Mouse (Mus musculus) midbrain, embryonic 11.5 days (tissue): ENCODE measurements at regions not wholly inside any gene's neighbourhood (a gene's known extent, or its start where the extent isn't known, plus 50 kb on each side); places are given as distances from the start of the nearest gene placed in this dataset.

Experiments used
- ATAC-seq: fragments of 200-750 bp; cut with Nextera tagmentation; 2 replicates; pipeline ENCODE4 v1.8.0; 2017; ENCODE audit warnings: moderate TSS enrichment, moderate library complexity; ENCODE audit not compliant: low FRiP score
- DNase-seq: peaks from one replicate; pipeline ENCODE4 v3.0.0; 2015; ENCODE audit warnings: low spot score; ENCODE audit errors: missing footprints
- H3K27ac ChIP-seq: fragments of 300-500 bp; sonication (generic); 2 replicates; pipeline ENCODE4 v1.5.1; 2014; ENCODE audit warnings: low read depth, low read length
- H3K27me3 ChIP-seq: fragments of 300-500 bp; sonication (generic); 2 replicates; pipeline ENCODE4 v1.6.1; 2014; ENCODE audit warnings: mild to moderate bottlenecking, low read length, moderate library complexity, mixed read lengths; ENCODE audit not compliant: control insufficient read depth, insufficient read depth
- H3K36me3 ChIP-seq: fragments of 300-500 bp; sonication (generic); 2 replicates; pipeline ENCODE4 v1.6.1; 2014; ENCODE audit warnings: mild to moderate bottlenecking, low read length, moderate library complexity, mixed read lengths; ENCODE audit not compliant: control insufficient read depth, insufficient read depth
- H3K4me1 ChIP-seq: fragments of 300-500 bp; sonication (generic); 2 replicates; pipeline ENCODE4 v1.6.1; 2014; ENCODE audit warnings: low read length; ENCODE audit not compliant: control insufficient read depth, insufficient read depth
- H3K4me2 ChIP-seq: fragments of 300-500 bp; sonication (generic); 2 replicates; pipeline ENCODE4 v1.6.1; 2014; ENCODE audit warnings: mild to moderate bottlenecking, moderate library complexity
- H3K4me3 ChIP-seq: fragments of 300-500 bp; sonication (generic); 2 replicates; pipeline ENCODE4 v1.5.1; 2014; ENCODE audit warnings: low read depth, low read length
- H3K9ac ChIP-seq: fragments of 300-500 bp; sonication (generic); 2 replicates; pipeline ENCODE4 v1.6.1; 2014; ENCODE audit warnings: low read length
- H3K9me3 ChIP-seq: fragments of 300-500 bp; sonication (generic); 2 replicates; pipeline ENCODE4 v1.6.1; 2016; ENCODE audit warnings: low read length; ENCODE audit not compliant: control insufficient read depth
- WGBS: fragments of 180-500 bp; shearing (Covaris S2); extraction: QIAGEN DNeasy Blood & Tissue Kit; methylation state at CpG from one replicate; pipeline ENCODE4 v1.1.7; 2014; 5-methylcytosine and 5-hydroxymethylcytosine counted together

DNA sequence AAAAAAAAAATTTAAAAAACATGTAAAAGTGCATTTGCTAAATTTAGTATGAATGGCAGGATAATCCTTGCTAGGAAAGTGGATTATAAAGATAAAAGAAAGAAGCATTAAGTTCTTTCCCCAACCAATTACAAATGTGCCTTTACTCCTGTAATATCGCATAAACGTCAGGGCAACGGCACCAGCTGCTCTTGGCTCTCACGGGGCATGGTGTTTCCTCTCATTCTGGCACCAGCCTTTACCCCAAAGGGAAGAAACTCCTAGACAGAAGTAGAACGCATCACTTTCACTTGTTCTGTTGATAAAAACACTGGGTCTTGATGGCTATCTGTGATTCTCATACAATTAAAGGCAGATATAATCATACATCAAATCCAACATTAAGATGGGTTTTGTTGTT, 288.7 kb upstream of the Plscr5 start:
- no peak overlapping the region for H3K27ac ChIP-seq
- ATAC-seq (no peak), DNase-seq (no peak)
- H3K4me2 ChIP-seq = no peak overlapping the region
- no peak overlapping the region for H3K4me3 ChIP-seq
- no peaks in the 10 kb centered on the region for H3K36me3 ChIP-seq
- 75% methylated on average over 5 of the region's 5 CpGs for WGBS
- H3K9me3 ChIP-seq = no peaks in the 10 kb centered on the region
- H3K9ac ChIP-seq = no peak overlapping the region
- H3K4me1 ChIP-seq = no peaks in the 10 kb centered on the region
- H3K27me3 ChIP-seq = no peaks in the 10 kb centered on the region

DNA sequence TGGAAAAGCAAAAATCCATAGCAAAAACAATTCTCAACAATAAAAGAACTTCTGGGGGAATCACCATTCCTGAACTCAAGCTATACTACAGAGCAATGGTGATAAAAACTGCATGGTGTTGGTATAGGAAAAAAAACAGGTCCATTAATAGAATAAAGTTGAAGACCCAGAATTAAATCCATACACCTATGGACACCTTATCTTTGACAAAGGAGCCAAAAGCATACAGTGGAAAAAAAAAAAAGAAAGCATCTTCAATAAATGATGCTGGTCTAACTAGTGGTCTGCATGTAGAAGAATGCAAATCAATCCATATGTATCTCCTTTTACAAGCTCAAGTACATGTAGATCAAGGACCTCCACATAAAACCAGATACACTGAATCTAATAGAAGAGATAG, 291.8 kb upstream of the Plscr5 start:
- no peak overlapping the region for H3K4me3 ChIP-seq
- ATAC-seq (no peak), DNase-seq (no peak)
- H3K4me1 ChIP-seq = no peaks in the 10 kb centered on the region
- H3K9me3 ChIP-seq = no peaks in the 10 kb centered on the region
- no peaks in the 10 kb centered on the region for H3K27me3 ChIP-seq
- no peak overlapping the region for H3K4me2 ChIP-seq
- H3K36me3 ChIP-seq = no peaks in the 10 kb centered on the region
- no peak overlapping the region for H3K27ac ChIP-seq
- H3K9ac ChIP-seq = no peak overlapping the region

DNA sequence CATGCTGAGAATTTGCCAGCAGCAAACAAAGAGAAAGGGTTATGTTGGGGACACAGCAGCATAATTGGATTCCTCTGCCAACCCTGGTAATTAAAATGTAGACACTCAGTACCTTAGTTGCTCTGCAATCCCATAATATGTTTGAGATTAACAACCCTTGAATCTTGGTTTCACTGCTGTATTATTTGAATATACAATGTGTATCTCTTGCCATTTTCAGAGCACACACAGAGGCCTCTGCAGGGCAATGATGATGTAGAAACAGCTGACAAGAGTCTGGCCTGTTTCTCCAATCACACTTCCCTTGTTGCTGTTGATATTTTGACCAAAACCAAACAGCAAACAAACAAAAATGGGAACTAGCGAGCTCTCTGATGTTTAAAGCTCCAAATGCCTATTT, 315.9 kb upstream of the Plscr5 start:
- 83% methylated on average over 1 of the region's 1 CpGs for WGBS
- Histone ChIP-seq H3K27me3 (no peaks in the 10 kb centered on the region), H3K27ac (no peak overlapping the region), H3K4me2 (no peak overlapping the region), H3K9me3 (no peaks in the 10 kb centered on the region), H3K4me3 (no peak overlapping the region), H3K36me3 (no peaks in the 10 kb centered on the region), H3K4me1 (no peaks in the 10 kb centered on the region), H3K9ac (no peak overlapping the region)
- ATAC-seq (no peak), DNase-seq (no peak)

DNA sequence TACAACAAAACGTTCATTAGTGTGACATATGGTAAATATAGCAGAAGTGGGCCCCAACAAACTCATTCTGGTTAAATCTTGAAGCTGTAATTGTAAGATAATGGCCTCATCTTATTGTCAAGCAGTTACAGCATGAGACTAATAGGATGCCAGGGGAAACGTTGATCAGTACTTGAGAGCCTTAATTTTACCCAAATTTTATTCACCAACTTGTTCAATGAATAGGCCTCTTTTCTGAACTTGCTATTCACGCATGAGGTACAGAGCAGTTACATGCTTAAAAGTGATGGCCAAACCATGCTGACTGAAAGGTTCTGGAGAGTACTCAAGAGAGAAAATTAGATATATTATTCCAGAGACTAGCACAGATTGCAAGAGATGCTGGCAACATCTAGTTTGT, 361.2 kb upstream of the Plscr5 start:
- WGBS = 61% methylated on average over 3 of the region's 3 CpGs
- peak; percentile 68 for DNase-seq
- H3K27ac ChIP-seq = no peak overlapping the region
- H3K9me3 ChIP-seq = no peaks in the 10 kb centered on the region
- ATAC-seq = no peak
- H3K4me3 ChIP-seq = no peak overlapping the region
- no peak overlapping the region for H3K4me2 ChIP-seq
- no peaks in the 10 kb centered on the region for H3K27me3 ChIP-seq
- no peaks in the 10 kb centered on the region for H3K36me3 ChIP-seq
- H3K4me1 ChIP-seq = no peaks in the 10 kb centered on the region
- H3K9ac ChIP-seq = no peak overlapping the region

DNA sequence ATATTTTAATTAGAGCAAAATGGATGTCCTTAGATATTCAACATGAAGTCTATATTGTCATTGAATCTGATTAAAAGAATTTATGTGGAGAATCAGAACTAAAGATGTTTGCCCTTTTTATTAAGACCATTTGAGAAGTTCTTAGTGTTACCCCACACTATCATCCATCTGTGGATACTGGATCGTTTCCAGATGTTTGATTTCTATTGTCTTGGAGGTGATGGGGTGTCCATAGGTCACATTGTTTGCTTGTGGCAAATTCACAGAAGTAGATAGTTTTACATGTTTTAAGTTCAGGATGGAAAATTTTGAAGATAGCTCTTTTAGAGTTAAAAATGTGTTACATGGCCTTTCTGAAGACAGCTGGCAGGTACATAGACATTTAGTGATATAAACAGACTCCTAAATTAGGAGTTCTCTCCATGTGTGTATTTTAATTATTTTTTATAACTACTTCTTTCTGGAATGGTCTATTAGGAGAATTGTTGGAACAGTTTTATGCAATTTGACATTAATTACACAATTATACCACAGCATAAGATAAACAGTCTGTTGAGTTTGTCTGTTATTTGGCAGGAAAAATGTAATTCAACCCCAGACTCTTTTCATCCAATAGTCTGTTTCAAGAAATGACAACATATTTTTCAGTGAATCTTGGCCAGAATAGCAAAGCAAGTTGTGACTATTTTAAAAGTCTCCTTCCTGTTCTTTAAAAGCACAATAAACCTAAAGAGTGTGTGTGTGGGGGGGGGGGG, 368.8 kb upstream of the Plscr5 start:
- no peak overlapping the region for H3K27ac ChIP-seq
- DNase-seq (no peak), ATAC-seq (no peak)
- H3K9ac ChIP-seq = no peak overlapping the region
- no peaks in the 10 kb centered on the region for H3K9me3 ChIP-seq
- H3K4me1 ChIP-seq = no peaks in the 10 kb centered on the region
- no peak overlapping the region for H3K4me2 ChIP-seq
- no peaks in the 10 kb centered on the region for H3K27me3 ChIP-seq
- H3K4me3 ChIP-seq = no peak overlapping the region
- H3K36me3 ChIP-seq = no peaks in the 10 kb centered on the region
- 92% methylated on average over 1 of the region's 1 CpGs for WGBS

DNA sequence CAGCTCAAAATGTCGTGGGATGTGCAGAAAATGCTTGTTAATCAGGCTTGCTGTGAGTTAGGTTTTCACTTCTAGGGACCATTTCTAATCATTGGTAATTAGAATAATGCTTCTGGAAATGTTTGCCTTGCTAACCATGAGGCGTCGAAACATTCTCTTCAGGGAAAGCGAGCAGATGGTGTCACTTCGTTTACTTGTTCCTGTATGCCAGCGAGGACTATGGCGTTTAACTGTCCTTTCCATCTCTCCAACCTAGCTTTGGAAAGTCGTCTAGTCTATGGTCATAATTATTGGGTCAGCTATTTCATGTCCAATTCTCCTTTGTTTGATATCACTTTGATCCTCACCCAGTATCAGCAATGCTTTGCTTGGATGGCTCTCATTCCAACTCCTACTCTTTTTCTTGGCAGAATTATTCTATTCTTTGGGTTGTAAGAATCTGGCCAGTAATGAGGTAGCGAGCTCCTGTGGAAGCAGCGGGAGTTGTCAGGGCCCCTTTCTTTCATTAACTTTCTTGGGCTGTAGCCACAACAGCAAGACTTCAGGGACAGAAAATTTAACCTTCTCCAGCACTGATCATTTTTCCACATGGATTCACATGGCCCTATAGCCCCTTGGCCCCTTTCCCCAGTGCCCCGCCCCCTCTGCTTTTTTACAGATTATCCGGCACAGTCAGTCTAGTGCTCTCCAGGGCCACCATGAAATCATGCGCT, 374.0 kb upstream of the Plscr5 start:
- DNase-seq (no peak), ATAC-seq (peak; percentile 62; the same call in 1 of the 2 replicates)
- no peak overlapping the region for H3K4me2 ChIP-seq
- WGBS = 73% methylated on average over 13 of the region's 13 CpGs
- no peaks in the 10 kb centered on the region for H3K27me3 ChIP-seq
- H3K9me3 ChIP-seq = no peaks in the 10 kb centered on the region
- H3K4me1 ChIP-seq = no peaks in the 10 kb centered on the region
- no peak overlapping the region for H3K4me3 ChIP-seq
- H3K27ac ChIP-seq = no peak overlapping the region
- H3K9ac ChIP-seq = no peak overlapping the region
- H3K36me3 ChIP-seq = no peaks in the 10 kb centered on the region

DNA sequence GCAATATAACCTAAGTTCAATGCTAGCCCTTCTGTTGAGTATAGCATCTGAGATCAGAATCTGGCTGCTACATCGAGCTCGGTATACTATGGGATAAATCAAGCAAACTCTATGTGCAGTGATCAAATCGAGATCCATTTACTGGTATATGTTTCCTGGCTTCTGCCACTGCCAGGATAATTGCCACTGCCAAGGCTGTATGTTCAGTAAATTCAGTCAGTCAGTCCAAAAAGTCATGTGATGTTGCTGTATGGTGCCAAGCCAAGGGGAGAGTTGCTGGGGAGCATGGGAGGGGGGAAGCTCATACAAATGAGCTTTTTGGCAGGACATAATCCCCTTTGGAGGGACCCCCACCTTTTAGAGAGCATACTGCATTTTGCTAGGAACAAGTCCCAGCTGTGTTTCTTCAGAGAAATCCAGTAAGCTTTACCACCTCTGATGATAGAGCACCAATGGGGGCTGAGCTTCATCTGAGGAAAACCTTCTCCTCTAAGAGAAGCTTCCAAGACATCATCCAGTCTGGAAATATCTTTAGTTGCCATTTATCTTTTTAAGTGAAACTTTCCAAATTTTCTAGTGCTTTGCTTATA, 389.3 kb upstream of the Plscr5 start:
- no peak overlapping the region for H3K4me3 ChIP-seq
- H3K4me2 ChIP-seq = no peak overlapping the region
- H3K27me3 ChIP-seq = no peaks in the 10 kb centered on the region
- no peak for ATAC-seq
- no peaks in the 10 kb centered on the region for H3K36me3 ChIP-seq
- H3K27ac ChIP-seq = no peak overlapping the region
- no peak overlapping the region for H3K9ac ChIP-seq
- H3K4me1 ChIP-seq = no peaks in the 10 kb centered on the region
- no peak for DNase-seq
- 86% methylated on average over 3 of the region's 3 CpGs for WGBS
- H3K9me3 ChIP-seq = no peaks in the 10 kb centered on the region

DNA sequence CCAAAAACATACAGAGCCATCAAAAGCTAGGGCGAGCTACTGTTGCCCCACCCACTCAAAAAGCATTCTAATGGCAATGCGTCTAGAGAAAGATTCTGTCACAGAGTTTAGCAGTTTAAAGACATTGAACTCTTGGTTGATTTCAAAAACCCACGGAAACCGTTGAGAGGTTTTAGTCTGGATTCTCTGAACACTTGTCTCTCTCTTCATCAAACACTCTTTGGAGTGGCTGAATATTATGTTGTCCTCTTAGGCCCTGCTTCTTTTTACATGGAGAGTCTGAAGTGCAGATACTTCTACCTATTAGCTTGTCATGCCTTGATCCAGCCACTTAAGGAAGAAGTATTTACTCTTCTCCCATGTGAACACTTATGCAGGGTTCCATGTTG, 393.9 kb upstream of the Plscr5 start:
- DNase-seq (no peak), ATAC-seq (no peak)
- no peak overlapping the region for H3K9ac ChIP-seq
- no peaks in the 10 kb centered on the region for H3K36me3 ChIP-seq
- 93% methylated on average over 4 of the region's 4 CpGs for WGBS
- H3K4me3 ChIP-seq = no peak overlapping the region
- H3K9me3 ChIP-seq = no peaks in the 10 kb centered on the region
- H3K27ac ChIP-seq = no peak overlapping the region
- no peaks in the 10 kb centered on the region for H3K27me3 ChIP-seq
- H3K4me2 ChIP-seq = no peak overlapping the region
- no peaks in the 10 kb centered on the region for H3K4me1 ChIP-seq

DNA sequence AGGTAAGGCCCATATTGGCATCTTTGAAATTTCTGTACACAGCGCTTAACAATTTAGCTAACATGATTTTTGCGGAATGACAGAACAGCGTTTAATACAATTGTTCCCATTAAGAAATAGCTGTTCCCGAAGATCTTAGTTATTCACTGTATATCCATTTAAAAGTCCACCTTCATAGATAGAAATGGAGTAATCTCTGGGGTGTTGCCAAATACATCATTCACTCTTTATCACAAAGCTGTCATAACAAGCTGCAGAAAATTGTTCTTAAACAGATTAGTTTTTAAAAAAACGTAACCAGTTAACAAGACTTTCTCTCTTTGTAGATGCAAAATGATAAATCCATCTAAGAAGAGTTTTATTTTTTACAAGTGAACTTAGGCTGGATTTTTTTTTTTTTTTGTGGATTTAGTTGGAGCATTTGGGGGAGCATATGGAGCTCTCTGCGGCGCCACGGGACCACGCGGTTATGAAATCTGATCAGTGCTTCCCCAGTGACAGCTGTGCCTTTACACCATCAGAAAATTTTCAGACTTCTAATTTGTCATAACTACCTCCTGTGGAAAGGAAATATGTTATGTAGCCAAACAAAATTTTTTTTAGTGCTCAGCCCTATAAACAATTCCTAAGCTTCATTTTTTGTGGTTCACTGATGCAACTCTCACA, 394.4 kb upstream of the Plscr5 start:
- Histone ChIP-seq H3K36me3 (no peaks in the 10 kb centered on the region), H3K4me2 (no peak overlapping the region), H3K27me3 (no peaks in the 10 kb centered on the region), H3K9me3 (no peaks in the 10 kb centered on the region), H3K4me1 (no peaks in the 10 kb centered on the region), H3K9ac (no peak overlapping the region), H3K4me3 (no peak overlapping the region), H3K27ac (no peak overlapping the region)
- no peak for DNase-seq
- WGBS = 96% methylated on average over 10 of the region's 10 CpGs
- no peak for ATAC-seq
